Mouse (Mus musculus) adrenal gland, postnatal 4 days (tissue): Measurements from ENCODE around the gene Ube2f. TPM values are rescaled to one million over a fixed set of nuclear protein-coding genes. Genes with fewer than 3 reads are reported as not detected.

Experiments
- DNase-seq, 2 experiments: peaks; one replicate each; pipeline ENCODE4 v3.0.0; 2021 to 2022; ENCODE audit warnings: low spot score in 2 of 2, mixed read lengths in 2 of 2
- total RNA-seq, 2 experiments: library from RNA; stranded (reverse); gene quantifications; 2 replicates each; pipeline ENCODE4 v1.2.3; 2021

Gene Ube2f
- total RNA-seq, 2 experiments from 2014 or later = 49.7 to 52.0 TPM

DNA sequence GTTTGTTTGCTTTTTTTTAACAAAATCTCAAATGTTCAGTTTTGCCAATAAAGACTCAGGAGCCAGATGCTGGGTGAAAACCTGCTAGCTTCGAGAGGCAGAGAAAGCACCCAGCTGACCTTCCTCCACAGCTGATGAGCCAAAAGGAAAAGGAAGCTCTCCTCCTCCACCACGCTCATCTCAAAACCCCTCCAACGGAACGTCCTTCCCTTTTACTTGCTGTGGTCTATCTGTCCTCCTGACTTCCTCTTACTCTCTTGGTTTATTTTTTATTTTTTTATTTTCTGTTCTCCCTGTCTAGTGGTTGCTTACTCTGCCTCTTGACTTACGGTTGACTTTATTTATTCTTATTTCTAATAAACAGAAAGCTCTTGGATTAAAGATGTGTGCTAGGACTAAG, 14.7 kb upstream of the Ube2f start:
- DNase-seq = no peak

DNA sequence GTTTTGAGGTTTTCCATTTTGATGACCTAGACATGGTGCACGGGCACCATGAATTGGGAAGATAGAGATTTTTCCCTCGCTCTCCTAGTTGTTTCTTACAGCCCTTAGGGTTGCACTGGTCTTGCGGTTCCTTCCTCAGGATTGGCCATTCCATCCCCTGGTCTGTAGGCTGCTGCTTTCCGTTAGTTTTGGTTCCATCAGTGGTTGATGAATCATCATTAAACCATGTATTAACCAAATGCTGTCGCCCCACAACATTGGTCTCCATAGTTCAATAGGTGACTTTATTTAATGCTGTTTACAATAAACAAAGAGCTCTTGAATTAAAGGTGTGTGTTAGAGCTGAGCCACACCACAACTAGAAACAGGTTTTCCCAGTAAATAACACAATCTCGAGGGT, 12.4 kb upstream of the Ube2f start:
- DNase-seq = no peak

DNA sequence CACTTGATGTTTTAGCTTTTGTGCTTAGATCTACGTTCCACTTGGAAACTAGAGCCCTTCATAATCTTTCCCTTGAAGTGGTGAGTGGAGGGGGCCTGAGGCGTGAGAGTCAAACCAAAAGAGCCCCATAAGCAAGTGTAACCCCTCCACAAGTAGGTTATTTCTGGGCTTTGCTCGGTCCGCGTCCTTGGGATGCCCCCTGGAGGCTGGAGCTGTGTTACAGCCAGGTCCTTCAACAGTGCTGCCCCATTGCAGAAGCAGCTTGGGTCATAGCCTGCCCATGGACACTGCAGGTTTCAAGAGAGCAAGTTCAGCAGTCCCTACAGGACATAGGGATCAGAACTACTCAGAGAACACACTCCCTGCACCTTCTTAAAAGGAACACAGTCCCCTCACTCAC, 11.0 kb upstream of the Ube2f start:
- no peak for DNase-seq

DNA sequence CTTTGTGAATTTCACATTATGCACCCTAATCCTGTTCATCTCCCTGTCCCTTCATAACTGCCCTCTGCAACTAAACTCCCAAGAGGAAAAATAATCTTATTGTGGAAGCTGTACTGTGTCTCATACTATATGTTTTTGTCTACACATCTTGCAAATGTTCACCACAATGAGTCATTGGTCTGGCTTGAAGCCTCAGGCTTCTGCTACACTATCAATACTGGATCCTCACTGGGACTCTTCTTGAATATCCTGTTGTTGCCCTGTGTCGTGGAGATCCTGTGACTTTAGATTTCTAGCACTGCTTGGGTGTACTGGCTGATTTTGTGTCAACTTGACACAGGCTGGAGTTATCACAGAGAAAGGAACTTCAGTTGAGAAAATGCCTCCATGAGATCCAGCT, 10.3 kb upstream of the Ube2f start:
- DNase-seq = no peak

DNA sequence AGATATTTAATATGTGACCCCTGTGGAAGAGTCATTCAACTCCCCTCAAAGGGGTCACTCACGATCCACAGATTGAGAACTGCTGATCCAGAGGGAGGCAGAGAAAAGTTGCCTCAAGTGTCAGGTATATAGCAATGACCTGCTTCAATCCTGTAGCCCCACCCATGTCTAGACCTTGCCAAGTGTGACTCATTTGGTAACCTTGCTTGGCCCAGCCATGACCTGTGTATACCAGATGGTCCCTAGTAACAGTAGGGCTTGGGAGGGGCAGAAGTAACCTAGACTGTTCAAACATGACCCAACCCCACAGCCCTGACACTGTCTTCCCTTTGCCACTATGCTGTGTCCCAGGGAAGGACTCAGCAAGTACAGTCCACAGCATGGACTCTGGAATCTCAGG, 9.4 kb upstream of the Ube2f start:
- DNase-seq = no peak

DNA sequence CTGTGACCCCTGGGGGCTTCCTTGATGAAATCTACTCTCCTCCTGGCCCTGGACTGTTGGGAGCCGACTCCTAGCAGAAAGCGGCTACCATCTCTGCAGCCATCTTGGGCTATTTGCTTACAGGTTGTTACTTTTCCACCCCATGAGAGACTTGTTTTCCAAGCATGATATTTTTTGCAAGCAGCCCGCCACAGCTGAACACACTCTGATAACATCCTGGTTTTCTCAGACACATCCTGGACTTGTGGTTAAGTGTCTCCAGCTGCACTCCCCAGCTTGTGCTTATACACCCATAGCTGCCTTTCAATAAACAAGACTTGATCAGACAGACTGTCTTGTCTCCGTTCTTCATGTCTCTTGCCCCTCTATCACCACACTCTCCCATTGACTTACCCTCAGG, 8.9 kb upstream of the Ube2f start:
- DNase-seq = no peak

DNA sequence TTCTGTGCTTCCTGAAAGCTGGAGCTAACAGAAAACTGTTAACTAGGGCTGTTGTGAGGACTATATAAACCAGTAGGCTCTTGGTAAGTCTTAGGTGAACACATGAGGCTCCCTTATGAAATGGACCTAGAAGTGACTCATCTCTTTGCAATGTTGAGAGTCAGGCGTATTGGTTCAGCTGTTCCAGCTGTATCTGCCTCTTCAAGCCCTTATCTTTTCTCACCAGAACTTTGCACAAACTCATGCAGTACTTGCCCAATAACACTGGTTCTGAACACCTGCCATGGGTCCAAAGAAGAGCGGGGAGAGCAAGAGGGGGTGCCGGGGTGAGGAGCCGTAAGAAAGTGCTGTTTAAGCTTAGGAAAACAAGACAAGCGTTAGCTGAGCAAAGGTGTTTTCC, 1.9 kb upstream of the Ube2f start:
- no peak for DNase-seq

DNA sequence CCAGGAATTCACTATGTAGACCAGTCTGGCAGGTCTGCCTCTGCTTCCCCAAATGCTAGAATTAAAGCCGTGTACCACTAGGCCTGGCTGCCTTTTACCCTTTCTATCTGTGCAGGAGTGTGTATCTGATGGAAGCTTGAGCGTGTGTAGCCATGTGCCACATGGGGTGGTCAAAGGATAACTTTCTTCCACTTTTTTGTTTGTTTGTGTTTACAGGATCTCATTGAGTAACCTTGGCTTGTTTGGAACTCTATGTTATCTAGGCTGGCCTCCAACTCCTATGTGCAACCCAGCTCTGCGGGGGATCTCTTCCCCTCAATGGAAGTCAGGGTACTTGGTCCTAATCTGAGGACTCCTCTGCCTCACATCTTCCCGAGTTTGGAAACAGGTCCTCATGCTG, 1.1 kb upstream of the Ube2f start:
- DNase-seq = no peak

DNA sequence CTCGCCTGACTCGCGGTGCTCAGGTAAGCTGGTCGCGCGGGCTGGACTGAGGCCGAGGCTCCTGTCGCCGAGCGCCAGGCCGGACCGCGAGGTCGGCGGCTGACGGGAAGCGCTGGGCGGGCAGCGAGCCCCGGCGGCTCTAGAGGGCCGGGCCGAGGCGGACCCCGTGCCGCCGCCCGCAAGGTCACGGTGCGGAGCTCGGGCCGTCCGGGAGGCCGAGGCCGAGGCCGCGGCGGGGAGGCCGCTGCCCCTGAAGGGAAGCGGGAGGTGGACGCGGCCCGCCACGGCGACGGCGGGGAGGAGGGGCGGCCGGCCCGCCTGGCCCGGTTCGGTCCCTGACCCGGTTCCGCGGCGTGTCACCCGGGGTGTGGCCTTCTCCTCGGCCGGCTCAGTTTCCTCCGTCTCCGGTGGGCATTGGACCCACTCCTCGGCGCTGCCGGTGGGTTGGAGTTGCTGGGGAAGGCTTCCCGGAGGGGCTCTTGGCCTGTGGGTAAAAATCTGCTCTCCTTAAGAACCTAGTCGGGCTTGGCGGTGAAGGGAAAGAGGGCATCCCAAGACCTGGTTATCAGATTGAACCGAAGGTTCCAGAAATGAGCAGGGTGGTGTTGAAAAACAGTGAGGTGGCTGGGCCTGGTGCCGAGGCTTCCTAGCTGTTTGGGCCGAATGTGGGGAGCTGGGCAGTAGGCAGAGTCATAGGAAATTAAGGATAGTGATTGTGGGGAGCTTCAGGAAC, 477 bp downstream of the Ube2f start:
- peak in 1 of 2 experiments; percentile 20 for DNase-seq

DNA sequence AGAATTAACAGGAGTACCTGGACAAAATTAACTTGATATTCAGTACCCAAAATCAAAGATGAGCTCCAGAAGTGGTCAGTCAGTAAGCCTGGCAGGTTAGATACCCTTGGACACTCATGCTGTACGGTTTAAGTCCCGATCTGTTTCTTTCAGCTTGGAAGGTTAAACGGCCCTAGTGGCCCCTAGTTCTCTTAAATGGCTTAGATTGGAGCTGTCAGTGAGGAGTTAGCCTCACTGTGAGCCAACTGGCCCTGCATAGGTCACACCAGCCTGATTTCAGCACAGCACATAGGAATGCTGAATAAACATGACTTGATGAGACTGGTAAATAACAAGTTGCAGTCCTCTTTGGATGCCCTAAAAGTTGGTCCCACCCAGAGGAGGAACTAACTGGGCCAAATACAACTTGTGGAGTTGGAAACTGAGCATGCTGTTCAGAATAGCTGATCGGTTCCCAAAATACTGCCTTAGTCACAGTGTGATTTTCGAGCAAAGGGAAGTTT, 1.1 kb downstream of the Ube2f start:
- no peak for DNase-seq

DNA sequence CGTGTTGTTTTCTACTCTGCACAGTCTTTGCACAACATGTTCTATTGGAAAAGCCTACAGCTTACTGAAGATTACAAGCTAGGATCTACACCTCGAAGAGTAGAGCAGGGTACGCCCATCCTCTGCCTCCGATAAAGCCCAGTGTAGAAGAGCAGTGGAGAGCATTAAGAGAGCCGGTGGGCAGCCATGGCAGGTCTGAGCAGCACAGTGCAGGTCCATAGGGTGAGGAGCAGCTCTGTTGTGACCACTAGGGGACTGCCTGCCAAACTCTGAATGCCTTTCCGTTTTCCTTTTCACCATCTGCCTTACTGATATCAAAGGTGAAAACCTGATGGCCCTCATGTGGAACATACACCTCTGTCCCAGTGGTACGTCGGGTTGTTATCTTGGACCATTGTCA, 1.8 kb downstream of the Ube2f start:
- DNase-seq = no peak

DNA sequence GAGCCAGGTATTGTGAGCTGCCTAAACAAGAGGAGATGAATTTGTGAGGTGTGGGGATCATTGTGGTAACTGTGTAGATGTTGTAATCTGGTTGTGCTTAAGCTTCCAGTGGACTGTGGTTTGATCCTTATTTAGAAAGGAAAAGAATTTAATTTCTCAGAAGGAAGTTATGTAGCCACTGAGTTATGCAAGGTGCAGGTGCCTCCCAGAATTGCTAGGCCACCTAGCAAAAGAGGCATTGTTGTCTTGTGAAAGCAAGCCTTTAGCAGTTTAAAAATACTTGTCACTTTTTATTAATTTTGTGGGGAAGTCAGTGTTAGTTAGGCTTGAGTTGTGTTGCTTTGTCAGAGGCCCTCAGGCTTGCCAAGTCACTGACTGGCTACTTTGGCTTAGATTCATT, 7.8 kb downstream of the Ube2f start:
- DNase-seq = no peak

DNA sequence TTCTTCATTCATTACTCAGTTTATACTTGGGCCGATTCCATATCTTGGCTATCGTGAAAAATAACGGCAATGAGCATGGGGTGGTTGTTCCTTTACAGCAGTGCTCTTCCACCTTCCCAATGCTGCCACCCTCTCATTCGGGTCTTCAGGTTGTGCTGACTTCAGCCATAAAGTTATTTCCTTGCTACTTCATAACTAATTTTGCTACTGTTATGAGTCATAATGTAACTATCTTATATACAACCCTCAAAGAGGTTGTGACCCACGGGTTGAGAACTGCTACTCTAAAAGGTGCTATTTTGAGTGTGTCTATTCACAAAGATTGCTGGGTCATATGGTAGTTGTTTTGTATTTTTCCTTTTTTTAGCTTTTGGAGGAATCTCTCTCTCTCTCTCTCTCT, 9.7 kb downstream of the Ube2f start:
- no peak for DNase-seq

DNA sequence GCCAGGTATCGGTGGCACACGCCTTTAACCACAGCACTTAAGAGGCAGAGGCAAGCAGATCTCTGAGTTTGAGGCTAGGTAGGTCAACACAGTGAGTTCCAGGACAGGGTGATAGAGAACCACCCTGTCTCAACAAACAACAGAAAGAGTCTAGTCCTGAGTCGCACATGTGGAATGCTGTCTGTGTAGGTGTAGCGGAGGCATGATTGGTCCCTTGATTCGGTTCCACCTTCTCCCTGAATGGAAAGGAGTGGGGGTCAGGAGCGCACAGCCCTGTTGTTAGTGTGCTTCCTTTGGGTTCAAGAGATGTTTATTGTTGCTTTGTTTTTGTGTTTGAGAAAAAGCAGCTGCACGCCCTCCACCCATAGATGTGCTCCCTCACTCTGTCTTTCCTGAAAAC, 12.4 kb downstream of the Ube2f start:
- DNase-seq = no peak

DNA sequence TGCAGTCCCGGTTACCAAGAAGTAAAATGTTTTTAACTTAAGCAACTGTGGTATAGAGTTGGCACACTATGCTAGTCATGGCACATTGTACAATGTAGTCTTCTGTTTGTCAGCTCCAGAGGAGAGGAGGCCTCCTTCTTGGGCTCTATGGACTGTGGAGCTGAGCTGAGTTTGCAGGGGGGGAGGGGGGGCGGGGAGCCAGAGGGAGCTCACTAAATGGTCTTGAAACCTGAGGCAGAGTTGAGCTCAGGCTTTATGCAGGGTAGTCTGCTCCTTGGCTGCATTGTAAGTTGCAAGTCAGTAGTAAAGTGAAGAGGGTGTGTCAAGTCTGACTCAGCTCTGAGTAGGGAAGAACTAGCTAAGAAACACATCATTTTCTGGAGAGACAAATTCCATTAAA, 22.2 kb downstream of the Ube2f start:
- DNase-seq = no peak

DNA sequence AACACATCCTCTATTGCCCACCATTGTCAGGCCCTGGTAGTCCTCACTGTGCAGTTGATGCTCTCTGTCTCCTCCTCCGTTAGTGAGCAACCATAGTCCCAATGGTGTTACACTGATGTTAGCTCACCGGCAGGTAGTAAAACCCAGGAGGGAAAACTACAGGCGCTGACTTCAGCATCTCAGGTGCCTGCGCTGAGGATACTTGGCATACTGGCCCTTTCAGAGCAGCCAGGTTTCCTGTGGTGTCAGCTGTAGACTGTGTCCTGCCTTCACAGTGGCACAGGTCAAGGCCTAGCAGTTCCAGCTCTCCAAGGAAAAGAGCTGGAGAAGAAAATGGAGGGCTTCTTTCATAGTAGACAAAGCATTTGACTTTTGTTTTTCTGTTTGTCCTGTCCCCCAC, 26.5 kb downstream of the Ube2f start:
- DNase-seq = no peak

DNA sequence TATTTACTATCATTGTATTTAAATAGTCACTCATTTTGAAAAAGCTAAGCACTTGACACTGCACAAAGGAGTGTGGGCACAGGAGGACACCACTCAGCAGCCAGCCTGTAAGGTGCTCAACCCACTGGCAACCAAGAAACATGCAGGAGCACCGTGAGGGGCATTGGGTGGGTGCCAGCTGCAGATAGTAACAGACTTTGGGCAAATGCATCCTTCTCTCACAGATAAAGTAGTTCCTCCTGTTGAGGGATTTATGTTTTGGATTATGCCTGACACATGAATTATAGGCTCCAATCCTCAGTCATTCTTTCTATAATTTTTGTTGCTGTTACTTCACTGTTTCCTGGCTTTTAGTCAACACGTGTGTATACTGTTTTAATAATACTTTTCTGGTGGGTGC, 27.4 kb downstream of the Ube2f start:
- DNase-seq = no peak

DNA sequence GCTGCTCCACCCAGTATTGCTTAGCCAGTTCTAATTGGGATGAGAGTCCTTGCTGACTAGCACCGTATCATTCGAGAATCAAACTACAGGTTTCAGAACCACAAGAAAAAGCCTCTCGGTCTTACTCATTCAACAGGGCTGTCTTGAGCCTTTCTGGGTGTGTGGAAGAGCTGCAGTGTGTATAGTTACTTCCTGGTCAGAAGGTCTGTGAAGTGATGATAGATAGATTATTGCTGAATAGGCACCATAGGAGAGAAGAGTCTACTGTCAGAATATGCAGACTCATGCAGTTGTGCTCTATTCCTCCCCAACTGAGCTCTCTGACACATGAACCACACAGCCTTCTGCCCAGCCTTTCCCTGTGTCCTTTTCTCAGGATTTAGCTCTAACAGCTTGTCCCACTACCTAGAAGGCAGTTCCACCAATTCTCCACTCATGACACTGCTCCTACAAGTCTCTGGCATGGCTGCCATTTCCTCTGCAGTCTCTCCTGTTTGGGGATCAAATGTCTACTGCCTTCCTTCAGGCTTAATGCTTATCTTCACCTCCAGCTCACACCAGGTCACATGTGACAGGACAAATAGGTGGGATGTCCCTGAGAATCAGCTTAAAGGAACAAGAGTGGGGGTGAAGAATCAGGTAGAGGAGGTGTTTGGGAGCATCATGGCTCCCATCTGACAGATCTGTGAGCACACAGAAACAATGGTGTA, 28.5 kb downstream of the Ube2f start:
- DNase-seq = no peak

DNA sequence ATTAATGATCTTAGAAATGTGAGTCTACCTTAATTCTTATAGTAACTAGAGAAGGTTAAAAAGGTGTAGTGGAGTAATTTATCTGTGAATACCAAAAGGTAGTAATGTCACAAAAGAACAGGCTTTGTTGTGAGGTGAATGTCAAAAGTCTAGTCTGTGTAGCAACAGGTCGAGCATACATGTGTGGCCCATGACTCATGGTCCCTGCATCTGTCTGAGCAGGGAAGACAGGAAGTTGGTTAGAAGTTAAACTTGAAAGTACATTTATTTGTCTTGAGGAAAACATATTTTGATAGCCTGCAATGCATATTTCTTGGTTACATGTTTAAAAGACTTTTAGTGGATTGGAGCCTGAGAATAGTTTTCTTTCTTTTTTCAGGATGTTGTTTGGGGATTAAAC, 29.0 kb downstream of the Ube2f start:
- DNase-seq = no peak

DNA sequence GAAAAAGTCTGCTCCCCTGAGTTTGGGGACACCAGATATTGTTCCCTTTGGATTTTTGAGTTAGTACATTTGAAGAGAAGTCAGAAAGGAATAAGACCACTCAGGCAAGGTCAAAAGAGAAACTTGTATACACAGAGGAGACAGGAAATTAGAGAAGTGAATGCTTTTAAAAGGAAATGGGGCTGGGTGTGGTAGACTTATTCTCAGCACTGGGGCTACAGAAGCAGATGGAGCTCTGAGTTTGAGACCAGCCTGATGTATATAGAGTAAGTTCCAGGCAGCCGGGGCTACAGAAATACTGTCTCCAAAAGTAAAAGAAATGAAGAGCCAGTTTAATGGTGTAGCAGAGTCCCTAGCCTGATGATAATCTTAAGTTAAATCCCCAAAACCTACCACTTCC, 32.5 kb downstream of the Ube2f start:
- no peak for DNase-seq

DNA sequence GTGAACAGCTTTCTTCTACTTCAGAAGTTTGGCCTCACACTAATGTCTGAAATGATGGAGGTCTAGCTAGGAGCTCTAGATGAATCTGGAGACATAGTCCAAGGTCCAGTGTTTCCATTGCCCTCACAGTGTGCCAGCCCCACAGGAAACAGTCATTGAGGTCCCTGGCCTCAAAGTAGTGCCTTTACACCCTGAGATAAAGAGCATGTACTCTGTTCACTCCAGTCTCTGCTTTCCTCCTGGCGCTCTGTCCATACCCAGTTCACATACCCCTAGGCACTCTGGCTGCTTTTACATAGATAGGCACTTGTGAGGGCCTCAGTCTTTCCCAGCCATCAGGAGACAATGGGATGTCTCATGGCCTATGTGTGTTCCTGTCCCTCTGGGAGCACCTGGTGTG, 39.3 kb downstream of the Ube2f start:
- no peak for DNase-seq

DNA sequence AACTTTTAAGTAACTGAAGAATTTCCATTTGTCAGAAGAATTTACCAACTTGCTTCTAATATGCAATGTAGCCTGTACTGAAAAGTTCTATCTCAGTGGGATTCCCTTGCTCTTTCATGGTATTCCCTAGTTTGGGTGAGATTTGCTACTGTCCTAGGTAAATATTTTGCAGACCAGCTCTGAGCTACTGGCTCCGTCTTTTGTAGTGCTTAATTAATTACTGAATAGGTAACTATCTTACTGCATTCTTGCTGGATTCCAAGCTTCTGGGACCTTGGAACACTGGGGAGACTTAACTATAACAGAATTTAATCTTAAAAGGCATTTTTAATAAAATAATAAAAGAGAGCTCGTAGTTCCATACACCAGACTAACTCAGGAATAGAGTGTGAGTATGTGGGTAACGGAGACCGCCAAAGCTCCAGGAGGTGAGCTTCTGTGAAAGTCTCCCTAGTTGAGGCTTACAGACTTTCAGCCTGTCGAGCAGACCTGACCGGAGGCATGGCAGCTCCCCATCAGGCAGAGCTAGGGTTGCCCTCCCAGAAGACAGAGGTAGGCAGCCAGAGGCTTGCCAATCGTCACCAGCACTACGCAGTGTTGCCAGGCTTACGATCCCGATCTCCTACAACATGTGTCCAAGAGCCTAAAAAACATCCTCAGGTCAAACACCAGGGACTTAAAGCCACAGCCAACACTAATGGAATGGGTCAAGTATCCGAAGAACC, 42.2 kb downstream of the Ube2f start:
- DNase-seq = no peak
